Mouse (Mus musculus) limb, embryonic 10.5 days (tissue): ENCODE measurements around the gene Snta1. TPM values are rescaled to one million over a fixed set of nuclear protein-coding genes. Genes with fewer than 3 reads are reported as not detected.
"Not testable (repeated sequence)": the region's sequence is repeated elsewhere in the genome, so short reads cannot be mapped to it uniquely, and the experiment has no call there.

Source experiments
- DNase-seq: peaks from one replicate; pipeline ENCODE4 v3.0.0-alpha.2; 2017; ENCODE audit warnings: low spot score
- H3K27ac ChIP-seq: fragments of 300-500 bp; sonication (generic); 2 replicates; pipeline ENCODE4 v1.5.1; 2016; ENCODE audit warnings: mild to moderate bottlenecking
- H3K27me3 ChIP-seq: fragments of 300-500 bp; sonication (generic); 2 replicates; pipeline ENCODE4 v1.6.1; 2016; ENCODE audit warnings: low read depth, mild to moderate bottlenecking; ENCODE audit not compliant: poor library complexity, severe bottlenecking
- H3K36me3 ChIP-seq: fragments of 300-500 bp; sonication (generic); 2 replicates; pipeline ENCODE4 v1.6.1; 2016; ENCODE audit warnings: mild to moderate bottlenecking, moderate library complexity
- H3K4me1 ChIP-seq: fragments of 300-500 bp; sonication (generic); 2 replicates; pipeline ENCODE4 v1.6.1; 2016
- H3K4me3 ChIP-seq: fragments of 300-500 bp; sonication (generic); 2 replicates; pipeline ENCODE4 v1.5.1; 2016; ENCODE audit warnings: mild to moderate bottlenecking, moderate library complexity
- H3K9me3 ChIP-seq: fragments of 300-500 bp; sonication (generic); replicated peaks from 2 replicates; pipeline ENCODE4 v1.6.1; 2016; ENCODE audit warnings: mild to moderate bottlenecking
- WGBS: fragments of 180-500 bp; shearing (Covaris S2); methylation state at CpG from one replicate; pipeline ENCODE4 v1.1.7; 2016; 5-methylcytosine and 5-hydroxymethylcytosine counted together
- polyA plus RNA-seq: library from polyadenylated mRNA; unstranded; fragments of >200 nt; fragmentation: Nextera tagmentation; extraction: Ambion mirVana; gene quantifications from 2 replicates; pipeline ENCODE4 v1.2.1, GENCODE M21; 2016

The Snta1 gene
- polyA plus RNA-seq, 1 experiment from 2014 or later: 3.2 TPM

GRCm38 (mm10) chr2:154379103-154379502, 28.8 kb downstream of the Snta1 start:
- no peaks in the 10 kb centered on the region for H3K27me3 ChIP-seq
- H3K36me3 ChIP-seq: no peaks in the 10 kb centered on the region
- H3K4me3 ChIP-seq: no peak overlapping the region
- no peaks in the 10 kb centered on the region for H3K4me1 ChIP-seq
- no peak overlapping the region for H3K27ac ChIP-seq
- WGBS: 91% methylated on average over 7 of the region's 7 CpGs
- no peak for DNase-seq
- no peaks in the 10 kb centered on the region for H3K9me3 ChIP-seq

DNA sequence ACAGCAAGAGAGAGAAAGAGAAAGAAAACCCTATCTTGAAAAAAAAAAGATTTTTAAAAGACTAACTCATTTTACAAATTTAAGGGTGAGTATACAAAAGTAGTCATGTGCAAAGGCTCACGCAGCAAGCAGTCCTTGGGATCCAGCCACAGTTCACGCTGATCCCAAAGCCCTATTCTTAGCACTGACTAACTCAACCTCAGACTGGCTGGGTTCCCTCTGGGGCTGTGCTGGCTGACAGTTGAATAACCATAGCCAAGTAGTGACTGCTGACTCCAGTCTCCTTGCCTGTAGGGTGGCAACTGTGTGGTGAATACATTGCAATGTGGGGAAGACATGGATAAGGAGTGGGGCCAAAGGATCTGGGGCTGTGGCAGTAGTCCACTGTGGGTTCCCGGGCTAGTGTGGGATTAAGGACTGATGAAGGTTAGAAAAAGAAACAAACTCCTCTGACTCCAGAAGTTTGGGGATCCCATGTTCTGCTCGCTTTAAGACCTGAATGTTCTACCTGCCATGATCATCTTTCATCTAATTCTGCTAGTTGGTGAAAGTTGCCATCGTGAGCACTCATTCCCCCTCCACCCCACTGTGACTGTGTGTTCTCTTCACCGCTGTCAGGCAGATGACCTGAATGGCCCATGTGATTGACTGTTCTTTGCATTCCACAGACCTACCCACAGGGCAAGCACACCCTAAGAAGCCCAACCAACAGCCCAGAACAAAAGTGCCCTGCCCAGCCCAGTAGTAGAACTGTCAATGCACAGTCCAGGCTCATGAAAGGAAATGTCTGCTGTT, 32.9 kb downstream of the Snta1 start:
- Histone ChIP-seq H3K36me3 (peaks cover 3% of the 10 kb centered on the region; the same call in 1 of the 2 replicates), H3K27ac (no peak overlapping the region), H3K9me3 (no peaks in the 10 kb centered on the region), H3K4me1 (peaks cover 4% of the 10 kb centered on the region; the same call in 1 of the 2 replicates), H3K4me3 (no peak overlapping the region), H3K27me3 (no peaks in the 10 kb centered on the region)
- WGBS: 86% methylated on average over 6 of the region's 6 CpGs
- DNase-seq: no peak

DNA sequence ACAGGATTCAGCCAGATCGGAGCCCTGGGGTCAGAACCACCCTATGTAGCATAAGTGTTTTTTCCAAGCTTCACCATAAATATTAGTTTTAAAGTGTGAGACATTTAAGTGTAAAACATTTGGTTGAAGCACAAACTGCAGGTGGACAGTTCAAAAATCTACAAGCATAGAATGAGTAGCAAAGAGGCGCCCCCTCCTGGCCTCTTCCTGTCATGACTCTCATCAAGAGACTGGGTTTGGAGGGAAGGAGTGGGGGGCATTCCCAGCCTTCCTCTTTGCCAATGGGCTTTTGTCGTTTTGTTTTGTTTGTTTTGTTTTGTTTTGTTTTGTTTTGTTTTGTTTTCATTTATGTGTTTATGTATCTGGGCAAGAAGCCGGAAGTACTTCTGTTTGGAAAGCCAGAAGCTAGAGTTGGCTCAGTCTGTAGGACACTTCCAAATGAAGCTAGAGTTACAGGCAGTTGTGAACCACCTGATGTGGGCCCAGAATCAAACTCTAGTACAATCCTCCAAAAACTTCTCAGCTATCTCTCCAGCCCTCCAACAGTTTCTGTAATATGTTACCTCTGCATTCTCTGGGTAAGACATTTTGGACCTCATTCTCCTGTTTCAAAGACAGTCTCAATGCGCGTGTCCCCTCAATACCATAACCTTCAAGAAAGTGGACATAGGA, 33.8 kb downstream of the Snta1 start:
- 52% methylated on average over 6 of the region's 6 CpGs for WGBS
- Histone ChIP-seq H3K4me3 (no peak overlapping the region), H3K27me3 (no peaks in the 10 kb centered on the region), H3K4me1 (peaks cover 4% of the 10 kb centered on the region; the same call in 1 of the 2 replicates), H3K9me3 (no peaks in the 10 kb centered on the region), H3K27ac (no peak overlapping the region), H3K36me3 (peaks cover 3% of the 10 kb centered on the region; the same call in 1 of the 2 replicates)
- DNase-seq: peak; percentile 77

DNA sequence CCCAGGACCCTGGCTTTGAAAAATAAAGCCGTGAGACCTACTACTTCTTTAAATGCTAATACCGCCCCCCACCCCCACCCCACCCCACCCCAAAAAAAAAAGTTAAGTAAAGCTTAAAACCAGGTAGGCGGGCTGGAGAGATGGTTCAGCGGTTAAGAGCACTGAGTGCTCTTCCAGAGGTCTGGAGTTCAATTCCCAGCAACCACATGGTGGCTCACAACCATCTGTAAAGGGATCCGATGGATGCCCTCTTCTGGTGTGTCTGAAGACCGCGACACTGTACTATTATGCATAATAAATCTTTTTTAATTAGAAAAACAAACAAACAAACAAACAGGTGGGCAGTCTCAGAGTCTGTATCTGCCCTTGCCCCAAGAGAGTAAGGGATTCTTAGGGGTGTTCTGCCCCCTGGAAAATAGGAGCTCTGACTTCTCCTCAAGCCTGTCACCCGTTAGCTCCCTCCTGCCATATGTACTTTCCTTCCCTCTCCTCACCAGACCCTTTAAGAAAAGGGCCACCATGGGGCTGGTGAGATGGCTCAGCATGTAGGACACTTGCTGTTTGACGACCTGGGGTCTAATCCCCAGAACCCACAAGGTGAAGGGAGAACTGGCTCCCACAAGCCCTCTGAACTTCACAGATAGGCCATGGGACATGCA, 34.9 kb downstream of the Snta1 start, which contains the start of gene Cdk5rap1:
Gene Cdk5rap1, minus strand, starts transcription at position 169 of the 659 bp plus-strand sequence.
- DNase-seq: no peak
- Histone ChIP-seq H3K27me3 (no peaks in the 10 kb centered on the region), H3K36me3 (peaks cover 6% of the 10 kb centered on the region; the same call in 1 of the 2 replicates), H3K27ac (peak within 1 kb of the TSS; percentile 92), H3K4me3 (peak within 1 kb of the TSS; percentile 78), H3K9me3 (no peaks in the 10 kb centered on the region), H3K4me1 (peaks cover 4% of the 10 kb centered on the region; the same call in 1 of the 2 replicates)
- WGBS: 12% methylated on average over 9 of the region's 9 CpGs

DNA sequence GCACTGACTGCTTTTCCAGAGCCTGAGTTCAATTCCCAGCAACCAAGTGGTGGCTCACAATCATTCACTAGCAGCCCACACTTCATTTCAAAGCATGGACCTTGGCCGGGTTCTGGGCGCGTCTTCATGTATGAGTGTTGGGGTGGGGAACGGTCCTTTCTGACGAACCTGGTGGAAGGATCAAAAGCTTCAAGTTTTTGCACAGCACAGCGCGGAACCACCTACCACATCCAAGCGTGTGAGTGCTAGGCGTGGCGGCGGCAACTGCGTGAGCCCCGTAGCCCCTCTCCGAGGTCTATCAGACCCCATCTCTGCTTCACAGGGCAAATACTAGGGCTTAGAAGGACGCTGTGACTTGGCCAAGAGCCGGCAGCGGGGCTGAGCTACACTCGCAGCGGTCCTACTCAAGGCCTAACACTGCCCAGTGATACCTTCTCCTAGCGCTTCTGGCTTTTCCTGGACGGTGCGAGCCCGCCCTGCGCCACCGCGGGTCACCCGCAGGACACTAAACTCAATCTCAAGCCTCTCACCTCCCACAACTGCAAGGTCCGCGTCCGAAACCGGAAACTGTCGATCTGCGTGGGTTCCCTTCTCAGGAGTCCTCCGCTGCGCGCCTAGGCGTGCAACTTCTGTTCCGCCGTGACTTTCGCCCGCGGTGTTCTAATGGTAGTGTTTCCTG, 35.6 kb downstream of the Snta1 start:
- Histone ChIP-seq H3K4me1 (peaks cover 4% of the 10 kb centered on the region; the same call in 1 of the 2 replicates), H3K27me3 (no peaks in the 10 kb centered on the region), H3K9me3 (no peaks in the 10 kb centered on the region), H3K36me3 (peaks cover 11% of the 10 kb centered on the region), H3K27ac (peak overlapping the region; percentile 92), H3K4me3 (peak overlapping the region; percentile 78)
- peak; percentile 91 for DNase-seq
- WGBS: under 1% methylated on average over 42 of the region's 42 CpGs

- WGBS: 88% methylated on average over 1 of the region's 1 CpGs
- Histone ChIP-seq H3K4me1 (no peaks in the 10 kb centered on the region; the same call in 1 of the 2 replicates), H3K27me3 (no peaks in the 10 kb centered on the region), H3K36me3 (peaks cover 56% of the 10 kb centered on the region), H3K27ac (no peak overlapping the region), H3K4me3 (no peak overlapping the region), H3K9me3 (no peaks in the 10 kb centered on the region)
- no peak for DNase-seq
Observed at GRCm38 (mm10) chr2:154367510-154367909, 40.4 kb downstream of the Snta1 start.

- not testable (repeated sequence) for H3K9me3 ChIP-seq, H3K4me1 ChIP-seq, DNase-seq, H3K27me3 ChIP-seq
- Histone ChIP-seq H3K27ac (peak overlapping the region; percentile 77), H3K4me3 (peak overlapping the region; percentile 46), H3K36me3 (peaks cover 30% of the 10 kb centered on the region)
- 71% methylated on average over 16 of the region's 19 CpGs for WGBS
Observed at GRCm38 (mm10) chr2:154354000-154354425, 53.9 kb downstream of the Snta1 start.

- no peak for DNase-seq
- no peak overlapping the region for H3K4me3 ChIP-seq
Observed at GRCm38 (mm10) chr2:154348152-154348551, 59.7 kb downstream of the Snta1 start.

GRCm38 (mm10) chr2:154339356-154339755, 68.5 kb downstream of the Snta1 start:
- WGBS: 61% methylated on average over 2 of the region's 2 CpGs
- Histone ChIP-seq H3K9me3 (no peaks in the 10 kb centered on the region), H3K4me3 (no peak overlapping the region), H3K27me3 (no peaks in the 10 kb centered on the region), H3K36me3 (peaks cover 42% of the 10 kb centered on the region), H3K27ac (no peak overlapping the region), H3K4me1 (no peaks in the 10 kb centered on the region)
- no peak for DNase-seq

More at GRCm38 (mm10) chr2:154348152-154348551, 59.7 kb downstream of the Snta1 start:
- WGBS: 94% methylated on average over 3 of the region's 3 CpGs
- Histone ChIP-seq H3K27ac (no peak overlapping the region), H3K27me3 (no peaks in the 10 kb centered on the region), H3K4me1 (no peaks in the 10 kb centered on the region), H3K36me3 (peaks cover 72% of the 10 kb centered on the region), H3K9me3 (no peaks in the 10 kb centered on the region)

GRCm38 (mm10) chr2:154338161-154338560, 69.7 kb downstream of the Snta1 start:
- DNase-seq: no peak
- Histone ChIP-seq H3K9me3 (no peaks in the 10 kb centered on the region), H3K27me3 (no peaks in the 10 kb centered on the region), H3K27ac (no peak overlapping the region), H3K4me3 (no peak overlapping the region), H3K36me3 (peaks cover 37% of the 10 kb centered on the region), H3K4me1 (no peaks in the 10 kb centered on the region)
- 67% methylated on average over 1 of the region's 1 CpGs for WGBS

GRCm38 (mm10) chr2:154335572-154335971, 72.3 kb downstream of the Snta1 start:
- no peak for DNase-seq
- no peak overlapping the region for H3K27ac ChIP-seq
- no peaks in the 10 kb centered on the region for H3K4me1 ChIP-seq
- no peaks in the 10 kb centered on the region for H3K27me3 ChIP-seq
- WGBS: 92% methylated on average over 4 of the region's 4 CpGs
- H3K4me3 ChIP-seq: no peak overlapping the region
- peaks cover 22% of the 10 kb centered on the region for H3K36me3 ChIP-seq
- no peaks in the 10 kb centered on the region for H3K9me3 ChIP-seq

GRCm38 (mm10) chr2:154326852-154327251, 81.0 kb downstream of the Snta1 start:
- no peaks in the 10 kb centered on the region for H3K4me1 ChIP-seq
- no peaks in the 10 kb centered on the region for H3K27me3 ChIP-seq
- no peak overlapping the region for H3K27ac ChIP-seq
- H3K4me3 ChIP-seq: no peak overlapping the region
- H3K36me3 ChIP-seq: no peaks in the 10 kb centered on the region
- DNase-seq: no peak
- WGBS: 87% methylated on average over 3 of the region's 3 CpGs
- H3K9me3 ChIP-seq: no peaks in the 10 kb centered on the region
